Mouse (Mus musculus) layer of hippocampus, adult 2 months (tissue): ENCODE measurements around the gene Diexf. TPM values are rescaled to one million over a fixed set of nuclear protein-coding genes. Genes with fewer than 3 reads are reported as not detected.

ENCODE experiments used
- DNase-seq, 2 experiments: peaks; one replicate each; pipeline ENCODE4 v3.0.0; 2022; ENCODE audit warnings: low spot score in 2 of 2
- H3K27ac ChIP-seq: fragments of 200-600 bp; 2 replicates; pipeline ENCODE4 v1.8.1; 2022
- H3K4me3 ChIP-seq: fragments of 200-600 bp; 2 replicates; pipeline ENCODE4 v1.8.1; 2022; ENCODE audit warnings: mild to moderate bottlenecking
- CTCF ChIP-seq: fragments of 200-600 bp; conservative IDR thresholded peaks from 2 replicates; pipeline ENCODE4 v1.8.1; 2022; ENCODE audit warnings: antibody characterized with exemption, mild to moderate bottlenecking, moderate library complexity
- total RNA-seq, 2 experiments: library from RNA; stranded (reverse); gene quantifications; 2 replicates each; pipeline ENCODE4 v1.2.3; 2021

The Diexf gene
- total RNA-seq, 2 experiments from 2014 or later, result 22.9 to 24.8 TPM

DNA sequence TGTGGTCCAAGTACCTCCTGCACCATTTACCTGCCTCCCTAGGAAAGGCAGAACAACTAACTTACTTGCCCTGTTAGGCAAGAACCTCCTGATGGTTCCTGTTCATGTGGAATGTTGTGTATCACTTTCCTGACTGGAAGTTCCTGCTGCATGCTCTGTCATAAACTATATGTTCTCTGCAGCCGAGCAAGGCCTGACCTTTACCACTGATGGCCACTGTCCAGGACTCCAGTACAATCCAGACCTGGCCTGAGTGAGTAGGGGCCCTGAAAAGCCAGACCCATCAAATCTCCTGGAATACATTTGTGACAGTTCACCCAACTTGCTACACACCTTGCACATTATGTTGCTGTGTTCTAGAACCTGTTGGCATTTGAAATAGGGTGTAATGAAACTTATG, 37.3 kb downstream of the Diexf start:
- Histone ChIP-seq H3K27ac (no peak overlapping the region), H3K4me3 (no peak overlapping the region)
- TF ChIP-seq CTCF, result no peak
- no peak for DNase-seq

DNA sequence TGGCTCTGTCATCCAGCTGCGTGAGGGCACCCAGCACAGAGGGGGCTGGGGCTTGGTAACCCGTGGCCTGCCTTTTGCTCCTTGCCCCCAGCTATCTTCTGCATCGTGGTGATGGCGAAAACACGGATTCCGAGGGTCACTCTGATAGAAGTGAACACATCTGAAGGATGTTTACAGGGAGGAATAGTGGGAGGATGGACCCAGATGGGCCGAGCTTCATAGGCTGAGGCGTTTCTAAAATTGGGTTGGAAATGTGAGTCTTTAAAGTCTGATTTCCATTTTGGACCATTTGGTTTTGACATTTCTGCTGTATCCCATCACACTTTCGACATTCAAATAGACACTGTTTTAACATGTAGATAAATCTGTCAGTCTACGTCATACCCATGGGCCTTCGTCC, 39.2 kb downstream of the Diexf start:
- DNase-seq, result no peak
- Histone ChIP-seq H3K27ac (peak overlapping the region; percentile 49), H3K4me3 (no peak overlapping the region)
- TF ChIP-seq CTCF, result no peak

DNA sequence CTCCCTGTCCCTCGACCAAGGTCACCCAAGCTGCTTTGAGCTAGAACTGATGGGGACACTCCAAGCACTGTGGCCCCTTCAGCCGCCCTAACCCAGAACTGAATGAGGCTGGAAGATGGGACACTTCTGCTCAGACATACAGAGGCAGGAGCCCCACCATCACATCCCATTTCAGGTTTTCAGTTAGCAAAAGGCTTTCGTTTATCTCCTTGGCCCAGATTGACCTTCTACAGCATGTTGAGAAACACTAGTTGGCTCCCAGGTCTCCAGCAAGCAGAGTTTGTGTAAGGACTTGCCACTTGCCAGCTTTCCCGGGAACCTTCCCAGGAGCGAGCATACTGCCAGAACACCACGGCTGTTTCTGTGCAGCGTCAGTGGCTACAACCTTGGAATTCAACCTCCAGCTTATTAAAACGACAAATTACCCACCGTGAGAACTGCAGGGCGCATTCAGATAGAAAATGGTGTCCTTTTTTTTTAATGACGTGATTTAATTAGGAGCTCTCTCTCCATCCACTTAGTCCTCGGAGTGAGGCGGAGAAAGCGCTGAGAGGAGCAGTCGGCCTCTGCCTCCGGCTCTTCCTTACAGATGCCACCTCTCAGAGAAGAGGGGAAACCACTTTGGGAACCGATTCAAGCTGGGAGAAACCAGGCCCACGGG, 39.7 kb downstream of the Diexf start:
- peak overlapping the region; percentile 49 for H3K27ac ChIP-seq

DNA sequence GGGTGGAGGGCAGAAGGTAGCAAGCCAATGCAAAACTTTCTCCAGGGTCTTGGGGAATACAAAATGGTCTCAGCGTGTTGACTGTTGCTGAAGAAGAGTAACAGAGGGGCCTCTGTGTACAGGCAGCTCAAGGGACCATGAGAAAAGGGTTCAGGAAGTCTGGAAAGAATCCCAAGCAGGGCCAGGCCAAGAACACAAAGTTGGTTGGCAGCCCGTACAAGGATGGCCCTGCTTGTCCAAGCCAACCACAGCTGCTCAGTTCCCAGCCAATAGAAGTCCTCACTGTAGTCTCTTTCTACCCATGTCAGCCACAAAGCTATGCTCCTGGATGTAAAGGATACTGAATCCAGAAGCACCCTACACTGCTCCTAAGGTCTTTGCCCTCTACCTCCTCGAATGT, 40.4 kb downstream of the Diexf start:
- DNase-seq, result no peak

More for the DNA sequence above, 39.7 kb downstream of the Diexf start:
- H3K4me3 ChIP-seq, result no peak overlapping the region
- peak in 1 of 2 experiments; percentile 66 for DNase-seq
- no peak for TF ChIP-seq CTCF

DNA sequence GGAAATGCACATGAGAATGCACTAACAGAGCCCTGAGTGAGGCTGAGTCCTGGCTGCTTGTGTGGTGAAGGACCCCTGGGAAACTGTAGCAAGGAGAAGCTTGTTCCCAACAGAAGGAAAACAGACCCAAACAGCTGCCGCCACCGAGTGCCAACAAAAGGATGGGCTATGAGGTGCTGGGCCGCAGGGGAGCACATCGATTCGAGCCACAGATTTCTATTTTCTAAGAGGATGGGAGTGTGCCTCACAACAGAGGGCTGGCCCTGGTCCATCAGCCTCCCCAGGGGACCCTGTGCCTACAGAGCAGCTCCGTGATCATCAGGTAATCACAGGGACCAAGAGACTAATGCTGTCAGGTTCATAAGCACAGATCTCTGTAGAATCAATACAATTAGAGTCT, 40.9 kb downstream of the Diexf start:
- TF ChIP-seq CTCF, result no peak
- Histone ChIP-seq H3K27ac (no peak overlapping the region; the same call in 1 of the 2 replicates), H3K4me3 (no peak overlapping the region)
- DNase-seq, result no peak

More for the DNA sequence above, 40.4 kb downstream of the Diexf start:
- no peak for TF ChIP-seq CTCF
- H3K4me3 ChIP-seq, result no peak overlapping the region
- no peak overlapping the region; the same call in 1 of the 2 replicates for H3K27ac ChIP-seq

DNA sequence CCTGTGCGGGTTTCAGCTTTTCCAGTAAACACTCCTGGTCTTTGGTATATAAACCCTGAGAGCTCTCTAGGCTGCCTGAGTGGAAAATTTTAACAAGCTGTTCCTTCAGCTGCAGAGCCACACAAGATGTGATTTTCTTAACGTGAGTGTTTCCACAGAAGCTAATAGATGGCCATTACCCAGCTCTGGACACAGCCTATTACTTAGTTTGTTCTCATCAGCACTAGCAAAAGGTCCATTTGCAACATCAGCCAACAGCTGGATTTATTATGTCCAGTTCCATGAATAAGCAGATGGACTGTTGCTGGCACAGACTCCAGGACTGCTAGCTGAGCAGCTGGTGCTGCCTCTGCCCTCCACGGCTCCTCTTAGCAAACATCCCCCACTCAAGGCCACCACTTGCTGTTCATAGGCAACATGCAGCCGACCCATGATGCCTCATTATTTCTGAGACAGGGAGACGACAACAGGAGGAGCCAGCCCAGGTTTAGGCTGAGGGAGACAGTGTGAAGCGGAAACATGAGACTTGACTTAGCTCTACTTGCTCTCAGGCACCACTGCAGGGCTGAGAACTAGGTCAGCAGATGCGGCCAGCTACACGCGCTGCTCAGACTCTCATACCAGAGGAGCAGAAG, 43.1 kb downstream of the Diexf start:
- H3K4me3 ChIP-seq, result no peak overlapping the region
- no peak for DNase-seq
- no peak for TF ChIP-seq CTCF
- H3K27ac ChIP-seq, result peak overlapping the region; percentile 78

DNA sequence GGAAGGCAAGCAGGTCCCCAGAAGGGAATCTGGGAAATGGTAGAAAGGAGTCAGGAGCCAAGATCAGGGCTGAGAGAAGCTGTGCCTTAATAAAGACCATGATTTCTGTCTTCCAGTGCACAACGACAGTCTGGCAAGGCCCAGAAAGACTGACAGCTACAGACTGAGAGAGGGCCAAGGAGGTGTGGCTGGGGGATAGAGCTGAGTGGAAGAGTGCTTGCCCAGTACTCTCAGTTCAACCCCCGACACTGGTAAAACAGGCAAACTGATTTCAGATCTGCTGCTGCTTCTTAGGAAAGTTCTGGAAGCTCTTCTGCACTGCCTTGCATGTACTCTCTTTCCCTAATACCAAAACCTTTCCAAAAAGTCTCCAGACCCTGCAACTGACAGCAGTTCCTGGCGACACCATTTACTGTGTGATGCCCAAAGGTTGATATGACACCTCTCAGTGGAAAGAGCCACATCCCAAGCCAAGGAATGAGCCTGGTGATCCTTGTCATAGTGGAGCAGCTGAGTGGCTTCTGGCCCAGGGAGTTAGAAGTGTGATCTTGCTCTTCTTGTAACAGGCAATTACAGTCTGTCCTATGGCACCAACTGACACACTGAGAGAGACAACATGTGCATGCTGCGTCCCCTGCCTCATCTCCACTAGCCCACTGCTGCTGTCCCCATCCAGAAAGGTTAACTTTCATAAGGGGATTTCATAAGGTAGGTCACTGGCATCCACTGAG, 43.8 kb downstream of the Diexf start:
- no peak for TF ChIP-seq CTCF
- Histone ChIP-seq H3K4me3 (no peak overlapping the region), H3K27ac (peak overlapping the region; percentile 78)
- no peak for DNase-seq

DNA sequence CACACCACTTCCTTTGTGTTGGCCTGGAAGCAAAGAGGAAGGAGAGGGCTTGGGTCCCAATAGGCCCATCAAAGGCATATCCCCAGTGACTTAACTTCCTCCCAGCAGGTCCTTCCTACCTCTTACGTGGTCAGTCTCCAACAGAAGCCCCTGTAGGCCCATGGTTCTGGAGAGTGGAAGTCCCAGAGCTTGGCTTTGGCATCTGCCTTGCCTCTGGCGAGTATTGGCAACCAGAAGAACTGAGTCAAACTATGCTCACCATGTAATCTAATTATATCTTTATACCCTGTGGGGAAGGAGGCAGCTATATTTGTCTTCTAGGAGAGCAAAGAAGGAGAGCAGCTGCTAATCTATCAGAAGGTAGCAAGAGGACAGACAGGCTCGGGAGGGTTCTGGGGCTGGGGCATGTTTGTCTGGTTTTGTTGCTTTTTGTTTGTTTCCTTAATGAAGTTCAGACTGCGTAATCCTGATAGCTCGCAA, 44.5 kb downstream of the Diexf start:
- H3K4me3 ChIP-seq, result no peak overlapping the region
- no peak overlapping the region for H3K27ac ChIP-seq
- DNase-seq, result no peak
- TF ChIP-seq CTCF, result no peak

DNA sequence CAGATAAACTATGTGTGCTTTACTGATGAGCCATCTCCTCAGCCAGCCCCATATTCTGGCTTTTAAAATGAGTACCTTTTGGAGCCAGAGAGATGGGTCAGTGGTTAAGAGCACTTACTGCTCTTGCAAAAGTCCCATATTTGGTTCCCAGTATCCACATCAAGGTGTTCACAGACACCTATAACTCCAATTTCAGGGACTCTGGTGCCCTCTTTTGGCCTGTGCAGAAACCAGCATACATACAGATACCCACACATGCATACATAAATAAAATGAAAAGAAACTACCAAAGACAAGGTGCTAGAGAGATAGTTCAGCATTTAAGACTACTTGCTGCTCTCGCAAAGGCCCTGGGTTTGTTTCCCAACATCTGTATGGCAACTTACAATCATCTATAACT, 46.1 kb downstream of the Diexf start:
- H3K4me3 ChIP-seq, result no peak overlapping the region
- TF ChIP-seq CTCF, result peak; percentile 54
- DNase-seq, result no peak
- no peak overlapping the region for H3K27ac ChIP-seq

DNA sequence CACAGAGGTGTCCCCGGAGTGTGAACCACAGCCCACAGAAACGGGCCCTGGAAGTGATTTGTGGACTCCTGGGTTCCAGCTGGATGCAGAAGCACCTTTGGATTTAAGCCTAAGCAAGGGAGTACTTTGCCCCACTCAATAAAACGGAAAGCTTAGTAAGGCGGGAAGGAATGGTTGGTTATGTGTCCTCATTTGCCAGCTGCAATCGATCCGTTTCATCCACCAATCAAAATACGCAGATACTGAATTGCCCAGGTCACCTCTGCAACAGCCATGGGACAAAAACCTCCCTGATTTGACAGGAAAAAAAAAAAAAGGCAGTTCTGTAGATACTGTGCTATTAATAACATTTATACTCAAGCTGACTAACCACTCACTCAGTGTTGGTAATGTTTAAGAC, 47.0 kb downstream of the Diexf start:
- no peak overlapping the region for H3K4me3 ChIP-seq
- no peak overlapping the region for H3K27ac ChIP-seq
- TF ChIP-seq CTCF, result no peak
- DNase-seq, result no peak

DNA sequence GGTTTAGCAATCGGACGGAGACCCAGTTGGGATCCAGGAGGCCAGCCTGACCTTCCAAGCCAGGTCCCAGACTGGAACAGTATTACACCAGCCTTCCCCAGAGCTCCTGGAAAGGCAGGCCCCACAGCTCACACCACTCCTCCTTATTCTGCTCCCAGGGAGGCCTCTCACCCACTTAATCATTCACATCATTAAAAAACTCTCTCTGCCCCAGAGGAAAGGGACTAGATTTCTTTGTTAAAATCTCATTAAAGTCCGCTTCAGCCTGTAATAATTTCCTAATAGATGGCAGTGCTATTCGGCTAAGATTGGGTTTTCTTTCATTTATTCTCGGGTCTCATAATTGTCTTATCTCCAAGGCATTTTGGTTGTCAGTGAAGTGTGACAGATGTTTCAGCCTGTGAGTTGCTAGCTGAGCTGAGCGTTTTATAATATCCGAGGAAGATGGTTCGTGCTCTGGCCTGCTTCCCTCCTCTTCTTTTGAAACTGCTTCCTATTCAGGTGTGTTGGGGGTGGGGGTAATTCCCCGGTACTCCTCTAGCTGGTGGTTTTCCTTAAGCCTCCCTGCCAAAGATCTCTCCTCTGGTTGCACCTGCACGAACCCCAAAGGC, 47.7 kb downstream of the Diexf start:
- DNase-seq, result no peak
- no peak overlapping the region for H3K4me3 ChIP-seq
- TF ChIP-seq CTCF, result no peak
- no peak overlapping the region for H3K27ac ChIP-seq

DNA sequence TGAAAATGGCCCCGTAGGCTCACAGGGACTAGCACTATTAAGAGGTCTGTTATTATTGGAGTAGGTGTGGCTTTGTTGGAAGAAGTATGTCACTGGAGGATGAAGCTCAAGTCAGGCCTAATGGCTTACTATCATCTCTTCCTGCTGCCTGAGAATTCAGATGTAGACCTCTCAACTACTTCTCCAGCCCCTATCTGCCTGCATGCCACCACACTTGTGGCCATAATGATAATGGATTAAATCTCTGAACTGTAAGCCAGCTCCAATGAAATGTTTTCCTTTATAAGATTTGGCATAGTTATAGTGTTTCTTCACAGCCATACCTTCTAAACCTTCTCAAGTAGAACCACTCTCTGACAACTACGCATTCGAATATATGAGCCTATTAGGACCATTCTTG, 67.5 kb downstream of the Diexf start:
- TF ChIP-seq CTCF, result no peak
- no peak overlapping the region for H3K4me3 ChIP-seq
- H3K27ac ChIP-seq, result no peak overlapping the region
- DNase-seq, result no peak

DNA sequence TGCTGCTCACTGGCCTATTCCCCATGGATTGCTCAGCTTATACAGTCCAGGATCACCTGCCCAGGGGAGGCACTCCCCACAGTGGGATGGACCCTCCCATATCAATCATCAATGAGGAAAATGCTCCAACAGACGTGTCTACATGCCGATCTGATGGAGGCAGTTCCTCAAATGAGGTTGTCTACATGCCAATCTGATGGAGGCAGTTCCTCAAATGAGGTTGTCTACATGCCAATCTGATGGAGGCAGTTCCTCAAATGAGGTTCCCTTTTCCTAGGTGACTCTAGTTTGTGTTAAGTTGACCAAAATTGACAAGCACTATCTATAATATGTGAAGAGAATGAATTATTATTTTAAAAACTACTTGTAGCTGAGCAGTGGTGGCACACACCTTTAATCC, 69.9 kb downstream of the Diexf start:
- no peak for DNase-seq
- H3K4me3 ChIP-seq, result no peak overlapping the region
- no peak overlapping the region for H3K27ac ChIP-seq
- TF ChIP-seq CTCF, result no peak
